In the genomic region with DNA sequence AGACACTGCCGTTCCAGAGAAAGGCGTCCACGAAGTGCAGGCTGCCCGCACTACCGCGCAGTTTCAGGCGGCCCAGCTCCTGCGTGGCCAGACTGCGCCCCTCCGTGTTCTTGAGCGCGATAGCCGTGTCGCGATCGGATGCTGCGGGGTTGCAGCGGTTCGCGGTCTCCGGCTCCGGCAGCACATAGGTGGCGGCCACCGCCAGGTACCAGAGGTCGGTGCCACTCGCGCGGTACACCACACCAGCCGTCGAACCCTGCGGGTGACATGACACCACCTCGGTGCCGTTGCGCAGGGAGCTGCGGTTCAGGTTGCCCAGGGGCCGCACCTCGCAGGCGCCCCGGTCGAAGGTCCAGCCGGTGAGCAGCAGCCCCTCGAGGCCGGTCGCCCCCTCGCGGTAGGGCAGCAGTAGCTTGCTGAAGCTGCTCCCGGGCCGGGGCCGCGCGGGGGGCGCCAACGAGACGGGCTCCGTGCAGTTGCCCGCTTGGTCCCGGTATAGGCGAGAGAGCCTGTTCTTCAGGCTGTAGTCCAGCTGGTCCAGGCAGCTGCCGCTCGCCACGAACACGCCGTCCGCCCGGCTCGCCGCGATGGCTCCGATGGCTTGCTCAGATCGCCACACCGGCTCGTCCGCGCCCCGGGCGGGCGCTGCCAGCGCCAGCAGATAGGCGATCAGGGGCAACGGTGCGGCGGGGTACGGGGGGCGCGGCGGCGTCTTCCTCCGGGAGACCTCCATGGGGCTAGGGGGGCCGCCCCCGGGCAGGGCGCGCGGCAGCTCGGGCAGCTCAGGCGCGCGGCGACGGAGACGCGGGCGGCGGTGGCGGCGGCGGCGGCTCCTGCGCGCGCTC, we compare ENCODE assay signal across 7 mouse cellular contexts. TPM values are rescaled to one million over a fixed set of nuclear protein-coding genes. Genes with fewer than 3 reads are reported as not detected.
A peak's percentile ranks its signal among the peaks of the same experiment; 100 is the strongest.
DNase-seq lines count a peak whose midpoint lies in the region; ATAC-seq lines count a peak whose summit lies in the region.

No protein-coding gene starts in this region.

- H3K27ac ChIP-seq in hindbrain, embryonic 14.5 days, result peak overlapping the region; percentile 95
- H3K27ac ChIP-seq in midbrain, embryonic 10.5 days (replicated peaks), result peak overlapping the region; percentile 96

- peak; percentile 57 for DNase-seq in Muller cell, postnatal 12 days (ENCODE audit: inconsistent ontology term)
- DNase-seq in cerebellum, adult 9-11 months, result peak; percentile 61
- DNase-seq in frontal cortex, postnatal 14 days (ENCODE audit: low spot score in 2 of 2), result peak; percentile 48 to 56
- DNase-seq in hindbrain, embryonic 14.5 days (ENCODE audit: low spot score), result peak; percentile 60
- DNase-seq in left cerebral cortex, postnatal 4 days, result peak; percentile 81
- DNase-seq in midbrain, embryonic 10.5 days (ENCODE audit: low spot score), result peak; percentile 79
- peak; percentile 76 for DNase-seq in right cerebral cortex, postnatal 4 days

- peak overlapping the region; percentile 88 for H3K4me3 ChIP-seq in hindbrain, embryonic 14.5 days (replicated peaks; ENCODE audit: low read length)
- peak overlapping the region; percentile 90 for H3K4me3 ChIP-seq in midbrain, embryonic 10.5 days

- H3K9ac ChIP-seq in hindbrain, embryonic 14.5 days, result peak overlapping the region; percentile 94

- no peaks in the 10 kb centered on the region for H3K27me3 ChIP-seq in hindbrain, embryonic 14.5 days (ENCODE audit: control insufficient read depth, insufficient read depth, low read length)
- peaks cover 65% of the 10 kb centered on the region for H3K27me3 ChIP-seq in midbrain, embryonic 10.5 days (ENCODE audit: low read depth, poor library complexity, severe bottlenecking)

- H3K4me1 ChIP-seq in hindbrain, embryonic 14.5 days (replicated peaks; ENCODE audit: control insufficient read depth, insufficient read depth, low read length), result peaks cover 34% of the 10 kb centered on the region
- H3K4me1 ChIP-seq in midbrain, embryonic 10.5 days, result peaks cover 65% of the 10 kb centered on the region

- WGBS in hindbrain, embryonic 14.5 days, result under 1% methylated on average over 75 of the region's 110 CpGs
- WGBS in midbrain, embryonic 10.5 days, result under 1% methylated on average over 89 of the region's 110 CpGs

- H3K9me3 ChIP-seq in hindbrain, embryonic 14.5 days (ENCODE audit: control insufficient read depth, low read length), result no peaks in the 10 kb centered on the region
- H3K9me3 ChIP-seq in midbrain, embryonic 10.5 days (replicated peaks), result no peaks in the 10 kb centered on the region

- H3K4me2 ChIP-seq in hindbrain, embryonic 14.5 days (replicated peaks), result peak overlapping the region; percentile 71

- ATAC-seq in hindbrain, embryonic 14.5 days (ENCODE audit: low FRiP score), result peak; percentile 29

- intact Hi-C loops in left cerebral cortex, postnatal 4 days (cut with DNase I), result loop anchor here (10.0 kb wide), 3 partner anchors 109 to 729 kb away; no protein-coding TSS in a partner anchor

- no peaks in the 10 kb centered on the region for H3K36me3 ChIP-seq in hindbrain, embryonic 14.5 days (replicated peaks; ENCODE audit: control insufficient read depth, insufficient read depth)
- no peaks in the 10 kb centered on the region for H3K36me3 ChIP-seq in midbrain, embryonic 10.5 days

RNA-seq across cellular contexts. Expression of gene Plxnc1, which starts 0.6 kb away (rescaled TPM):
- 15.5 and 16.3 TPM in 2 replicates for polyA plus RNA-seq in hindbrain, embryonic 14.5 days (2014; fragmentation: Nextera tagmentation; extraction: Ambion mirVana)
- 10 to 100 TPM; 58.4 to 67.3 TPM for total RNA-seq in left cerebral cortex, postnatal 4 days (2021)
- 2.2 and 2.7 TPM in 2 replicates for polyA plus RNA-seq in midbrain, embryonic 10.5 days (2016; fragmentation: Nextera tagmentation; extraction: Ambion mirVana)

Comparison
In these comparisons a context has a peak if more than half of its experiments do, and no peak if none do; other contexts are left out.
1. Peak in every context shown above with its lines: DNase-seq, ATAC-seq, H3K4me3 ChIP-seq and H3K27ac ChIP-seq.